27 mouse cellular contexts compared by ENCODE assay signal in genomic region chr6:5008603-5009002, GRCm38 (mm10).
DNase-seq lines count a peak whose midpoint lies in the region; ATAC-seq and TF ChIP-seq lines count a peak whose summit lies in the region.
"Had no signal": no experiment of that assay in that cellular context is flagged by ENCODE, and none has a peak within 500 bp of the region (broad histone marks: within the 10 kb centered on the region; RNA-seq: fewer than 3 reads in every experiment).

No protein-coding gene starts in this region.

- no peak for TF ChIP-seq CTCF in kidney, postnatal 0 days (IDR thresholded peaks at IDR 0.05; ENCODE audit: low read depth)

- H3K27me3 ChIP-seq in heart, embryonic 16.5 days (ENCODE audit: control insufficient read depth, insufficient read depth, low read length), result no peaks in the 10 kb centered on the region
- no peaks in the 10 kb centered on the region for H3K27me3 ChIP-seq in kidney, postnatal 0 days (ENCODE audit: insufficient read depth, low read length)
- H3K27me3 ChIP-seq in embryonic facial prominence, embryonic 10.5 days (replicated peaks; ENCODE audit: low read depth, poor library complexity, severe bottlenecking), result no peaks in the 10 kb centered on the region
- H3K27me3 ChIP-seq: embryonic facial prominence, embryonic 13.5 days; heart, embryonic 15.5 days; liver, embryonic 12.5 days; neural tube, embryonic 12.5 days; Patski had no signal

- no peak overlapping the region for H3K9ac ChIP-seq in heart, embryonic 16.5 days (ENCODE audit: low read length)
- H3K9ac ChIP-seq in kidney, postnatal 0 days (ENCODE audit: low read depth, low read length), result 0 out of 2 replicates have a peak overlapping the region, but pooled peaks have one; percentile 8
- H3K9ac ChIP-seq: embryonic facial prominence, embryonic 13.5 days; forebrain, postnatal 0 days; heart, embryonic 15.5 days; hindbrain, embryonic 14.5 days; liver, embryonic 12.5 days; liver, postnatal 0 days; neural tube, embryonic 12.5 days had no signal

- no peaks in the 10 kb centered on the region for H3K9me3 ChIP-seq in heart, embryonic 16.5 days (replicated peaks; ENCODE audit: control insufficient read depth, low read length)
- no peaks in the 10 kb centered on the region for H3K9me3 ChIP-seq in kidney, postnatal 0 days (replicated peaks; ENCODE audit: low read length)
- no peaks in the 10 kb centered on the region for H3K9me3 ChIP-seq in embryonic facial prominence, embryonic 10.5 days
- H3K9me3 ChIP-seq: embryonic facial prominence, embryonic 13.5 days; heart, embryonic 15.5 days; liver, embryonic 12.5 days; neural tube, embryonic 12.5 days had no signal

- H3K4me2 ChIP-seq in heart, embryonic 16.5 days (ENCODE audit: low read depth, low read length), result 0 out of 2 replicates have a peak overlapping the region, but pooled peaks have one; percentile 30
- H3K4me2 ChIP-seq in kidney, postnatal 0 days (ENCODE audit: low read length), result peak overlapping the region; percentile 25; the same call in 1 of the 2 replicates
- H3K4me2 ChIP-seq: embryonic facial prominence, embryonic 13.5 days; heart, embryonic 15.5 days; hindbrain, embryonic 14.5 days; liver, embryonic 12.5 days; midbrain, embryonic 11.5 days; neural tube, embryonic 12.5 days had no signal

- no peak for DNase-seq in heart, adult 9 months (ENCODE audit: low spot score in 2 of 2)
- DNase-seq in kidney, postnatal 0 days (ENCODE audit: low spot score), result no peak
- no peak for DNase-seq in kidney, adult 18-20 months
- DNase-seq in embryonic facial prominence, embryonic 10.5 days (ENCODE audit: low spot score), result no peak
- DNase-seq: adrenal gland, postnatal 14 days; B cell, adult 2 months; cerebellum, adult 11-12 months; cerebellum, adult 9-11 months; embryo, embryonic 11 days; forebrain, postnatal 0 days; heart, postnatal 36 days; kidney, adult 9 months; kidney, postnatal 4 days; liver, postnatal 0 days; lung, postnatal 36 days; right cerebral cortex, adult 18-20 months; right cerebral cortex, postnatal 4 days had no signal

- H3K27ac ChIP-seq in heart, embryonic 16.5 days (ENCODE audit: low read length), result no peak overlapping the region
- H3K27ac ChIP-seq in kidney, postnatal 0 days, result no peak overlapping the region
- 0 out of 2 replicates have a peak overlapping the region, but pooled peaks have one; percentile 1 for H3K27ac ChIP-seq in embryonic facial prominence, embryonic 10.5 days (replicated peaks)
- H3K27ac ChIP-seq: embryonic facial prominence, embryonic 13.5 days; heart, embryonic 15.5 days; hindbrain, embryonic 14.5 days; liver, embryonic 12.5 days; neural tube, embryonic 12.5 days had no signal

- H3K4me1 ChIP-seq in heart, embryonic 16.5 days (ENCODE audit: control insufficient read depth, insufficient read depth, low read length), result peaks cover 12% of the 10 kb centered on the region; the same call in 1 of the 2 replicates
- no peaks in the 10 kb centered on the region; the same call in 1 of the 2 replicates for H3K4me1 ChIP-seq in kidney, postnatal 0 days (replicated peaks; ENCODE audit: insufficient read depth, low read length)
- peaks cover 64% of the 10 kb centered on the region for H3K4me1 ChIP-seq in embryonic facial prominence, embryonic 10.5 days

- H3K4me3 ChIP-seq in heart, embryonic 16.5 days (ENCODE audit: low read length), result no peak overlapping the region
- H3K4me3 ChIP-seq in kidney, postnatal 0 days (replicated peaks; ENCODE audit: low read depth, low read length), result no peak overlapping the region
- no peak overlapping the region for H3K4me3 ChIP-seq in embryonic facial prominence, embryonic 10.5 days
- H3K4me3 ChIP-seq: embryonic facial prominence, embryonic 13.5 days; heart, embryonic 15.5 days; liver, embryonic 12.5 days; myocyte; neural tube, embryonic 12.5 days had no signal

- 52% methylated on average over 15 of the region's 15 CpGs for WGBS in heart, embryonic 16.5 days
- WGBS in kidney, postnatal 0 days, result 45% methylated on average over 15 of the region's 15 CpGs
- WGBS in embryonic facial prominence, embryonic 10.5 days, result 68% methylated on average over 15 of the region's 15 CpGs

- no peak for ATAC-seq in heart, embryonic 16.5 days (replicated peaks; ENCODE audit: extremely low read depth, insufficient read depth, low FRiP score)
- no peak for ATAC-seq in kidney, postnatal 0 days (replicated peaks; ENCODE audit: low FRiP score, low read depth)
- no peak for ATAC-seq in granulocyte monocyte progenitor cell, adult 5-6 weeks (replicated peaks; ENCODE audit: poor library complexity, severe bottlenecking)
- ATAC-seq: forebrain, postnatal 0 days; liver, embryonic 12.5 days; liver, postnatal 0 days; Patski had no signal

- H3K36me3 ChIP-seq in heart, embryonic 16.5 days (ENCODE audit: control insufficient read depth, insufficient read depth), result no peaks in the 10 kb centered on the region
- no peaks in the 10 kb centered on the region for H3K36me3 ChIP-seq in kidney, postnatal 0 days (ENCODE audit: insufficient read depth, low read length)
- H3K36me3 ChIP-seq in embryonic facial prominence, embryonic 10.5 days (replicated peaks), result no peaks in the 10 kb centered on the region
- H3K36me3 ChIP-seq: embryonic facial prominence, embryonic 13.5 days; heart, embryonic 15.5 days; liver, embryonic 12.5 days; neural tube, embryonic 12.5 days had no signal
